8 mouse cellular contexts compared by ENCODE assay signal in genomic region chr2:181670285-181670912, GRCm38 (mm10). TPM values are rescaled to one million over a fixed set of nuclear protein-coding genes. Genes with fewer than 3 reads are reported as not detected.
DNase-seq lines count a peak whose midpoint lies in the region; ATAC-seq and TF ChIP-seq lines count a peak whose summit lies in the region.
"Had no signal": no experiment of that assay in that cellular context is flagged by ENCODE, and none has a peak within 500 bp of the region (broad histone marks: within the 10 kb centered on the region; RNA-seq: fewer than 3 reads in every experiment).

No protein-coding gene starts in this region.

- DNase-seq in adrenal gland, postnatal 14 days, result peak; percentile 59
- DNase-seq in liver, embryonic 13.5 days, result no peak
- DNase-seq in urinary bladder, postnatal 10 days (ENCODE audit: low spot score), result no peak
- no peak for DNase-seq in frontal cortex, adult 2 months (ENCODE audit: extremely low spot score in 1 of 2, low spot score in 1 of 2)

- peak overlapping the region; percentile 78 for H3K4me3 ChIP-seq in E14TG2a.4 (replicated peaks; ENCODE audit: low read length)
- H3K4me3 ChIP-seq in liver, embryonic 13.5 days (replicated peaks), result peak overlapping the region; percentile 49
- H3K4me3 ChIP-seq in neural tube, embryonic 15.5 days (replicated peaks), result peak overlapping the region; percentile 38

- H3K9me3 ChIP-seq in E14TG2a.4 (ENCODE audit: low read length), result no peaks in the 10 kb centered on the region
- H3K9me3 ChIP-seq in liver, embryonic 13.5 days (replicated peaks), result no peaks in the 10 kb centered on the region
- H3K9me3 ChIP-seq in neural tube, embryonic 15.5 days (replicated peaks), result no peaks in the 10 kb centered on the region

- H3K4me1 ChIP-seq in E14TG2a.4 (replicated peaks; ENCODE audit: low read depth, low read length), result peaks cover 51% of the 10 kb centered on the region
- H3K4me1 ChIP-seq in liver, embryonic 13.5 days (replicated peaks), result peaks cover 14% of the 10 kb centered on the region
- peaks cover 22% of the 10 kb centered on the region for H3K4me1 ChIP-seq in neural tube, embryonic 15.5 days

- H3K4me2 ChIP-seq in liver, embryonic 13.5 days, result peak overlapping the region; percentile 54
- H3K4me2 ChIP-seq in neural tube, embryonic 15.5 days, result peak overlapping the region; percentile 64

- H3K27me3 ChIP-seq in E14TG2a.4 (ENCODE audit: insufficient read depth, low read length), result peaks cover 72% of the 10 kb centered on the region
- peaks cover 70% of the 10 kb centered on the region for H3K27me3 ChIP-seq in liver, embryonic 13.5 days
- H3K27me3 ChIP-seq in neural tube, embryonic 15.5 days (replicated peaks), result peaks cover 67% of the 10 kb centered on the region

- TF ChIP-seq CTCF in E14TG2a.4 (conservative IDR thresholded peaks at IDR 0.05; ENCODE audit: low read length), result no peak

- peak; percentile 7 to 50; a peak in 2 of 4 replicates for ATAC-seq in hematopoietic stem cell, adult 5-6 weeks (replicated peaks in 1 of 2; ENCODE audit: insufficient read depth in 1 of 2, low FRiP score in 2 of 2, low TSS enrichment in 1 of 2, low read depth in 1 of 2, poor library complexity in 2 of 2, severe bottlenecking in 2 of 2)
- ATAC-seq in liver, embryonic 13.5 days (ENCODE audit: low read depth), result no peak
- ATAC-seq in neural tube, embryonic 15.5 days (ENCODE audit: low FRiP score), result no peak

- no peaks in the 10 kb centered on the region for H3K36me3 ChIP-seq in E14TG2a.4 (ENCODE audit: insufficient read depth, low read length)
- H3K36me3 ChIP-seq in liver, embryonic 13.5 days, result no peaks in the 10 kb centered on the region
- no peaks in the 10 kb centered on the region for H3K36me3 ChIP-seq in neural tube, embryonic 15.5 days

- H3K27ac ChIP-seq in liver, embryonic 13.5 days, result no peak overlapping the region
- H3K27ac ChIP-seq in neural tube, embryonic 15.5 days (replicated peaks), result no peak overlapping the region

- H3K9ac ChIP-seq in liver, embryonic 13.5 days, result peak overlapping the region; percentile 39
- peak overlapping the region; percentile 4; the same call in 1 of the 2 replicates for H3K9ac ChIP-seq in neural tube, embryonic 15.5 days (replicated peaks)

- 6% methylated on average over 56 of the region's 56 CpGs for WGBS in liver, embryonic 13.5 days (ENCODE audit: insufficient replicate concordance)
- 2% methylated on average over 56 of the region's 56 CpGs for WGBS in neural tube, embryonic 15.5 days

RNA-seq across cellular contexts. Expression of gene Sox18, which starts 1.0 kb away (rescaled TPM):
- total RNA-seq in adrenal gland, postnatal 14 days (2021), result 60.4 and 64.6 TPM in 2 replicates
- 0.25 TPM in 1 of 2 replicates, not detected in the other for total RNA-seq in hematopoietic stem cell, adult 5-6 weeks (2017)
- polyA plus RNA-seq in liver, embryonic 13.5 days (2015; fragmentation: Nextera tagmentation; extraction: Ambion mirVana), result 6.4 and 6.5 TPM in 2 replicates
- 21.0 and 21.6 TPM in 2 replicates for polyA plus RNA-seq in neural tube, embryonic 15.5 days (2015; fragmentation: Nextera tagmentation; extraction: Ambion mirVana)
- polyA plus RNA-seq in frontal cortex, adult 2 months (2012; rRNA removed), result 20.4 and 22.5 TPM in 2 replicates
- total RNA-seq: neutrophil, adult 5-6 weeks had no signal

RNA-seq across cellular contexts. Expression of gene Tcea2, which starts 9.7 kb away (rescaled TPM):
- 5.2 and 9.8 TPM in 2 replicates for total RNA-seq in adrenal gland, postnatal 14 days (2021)
- total RNA-seq in hematopoietic stem cell, adult 5-6 weeks (2017), result 9.1 and 22.7 TPM in 2 replicates
- polyA plus RNA-seq in liver, embryonic 13.5 days (2015; fragmentation: Nextera tagmentation; extraction: Ambion mirVana), result 2.4 and 2.6 TPM in 2 replicates
- polyA plus RNA-seq in neural tube, embryonic 15.5 days (2015; fragmentation: Nextera tagmentation; extraction: Ambion mirVana), result 43.2 and 44.9 TPM in 2 replicates
- 155 and 160 TPM in 2 replicates for polyA plus RNA-seq in frontal cortex, adult 2 months (2012; rRNA removed)

RNA-seq across cellular contexts. Expression of gene Gm29797, which starts 13.6 kb away (rescaled TPM):
- not detected in 2 replicates for total RNA-seq in adrenal gland, postnatal 14 days (2021)
- not detected in 2 replicates for total RNA-seq in hematopoietic stem cell, adult 5-6 weeks (2017)
- polyA plus RNA-seq in liver, embryonic 13.5 days (2015; fragmentation: Nextera tagmentation; extraction: Ambion mirVana), result not detected in 2 replicates
- polyA plus RNA-seq in neural tube, embryonic 15.5 days (2015; fragmentation: Nextera tagmentation; extraction: Ambion mirVana), result 0.20 and 1.3 TPM in 2 replicates
- polyA plus RNA-seq in frontal cortex, adult 2 months (2012; rRNA removed), result not detected in 2 replicates
- total RNA-seq: neutrophil, adult 5-6 weeks had no signal

RNA-seq across cellular contexts. Expression of gene Rgs19, which starts 23.4 kb away (rescaled TPM):
- 22.4 and 32.1 TPM in 2 replicates for total RNA-seq in adrenal gland, postnatal 14 days (2021)
- total RNA-seq in hematopoietic stem cell, adult 5-6 weeks (2017), result 89.7 and 90.4 TPM in 2 replicates
- polyA plus RNA-seq in liver, embryonic 13.5 days (2015; fragmentation: Nextera tagmentation; extraction: Ambion mirVana), result 17.7 and 19.9 TPM in 2 replicates
- 66.4 and 68.1 TPM in 2 replicates for polyA plus RNA-seq in neural tube, embryonic 15.5 days (2015; fragmentation: Nextera tagmentation; extraction: Ambion mirVana)
- polyA plus RNA-seq in frontal cortex, adult 2 months (2012; rRNA removed), result 42.6 and 53.6 TPM in 2 replicates

RNA-seq across cellular contexts. Expression of gene Lkaaear1, which starts 27.8 kb away (rescaled TPM):
- total RNA-seq in adrenal gland, postnatal 14 days (2021), result not detected in 2 replicates
- not detected in 2 replicates for total RNA-seq in hematopoietic stem cell, adult 5-6 weeks (2017)
- not detected in 2 replicates for polyA plus RNA-seq in liver, embryonic 13.5 days (2015; fragmentation: Nextera tagmentation; extraction: Ambion mirVana)
- not detected in 2 replicates for polyA plus RNA-seq in neural tube, embryonic 15.5 days (2015; fragmentation: Nextera tagmentation; extraction: Ambion mirVana)
- not detected in 2 replicates for polyA plus RNA-seq in frontal cortex, adult 2 months (2012; rRNA removed)
- total RNA-seq: neutrophil, adult 5-6 weeks had no signal

Comparison
In these comparisons a context has a peak if more than half of its experiments do, and no peak if none do; other contexts are left out.
1. ATAC-seq: peak in hematopoietic stem cell, adult 5-6 weeks (2 of 2); none in liver, embryonic 13.5 days (single experiment) and neural tube, embryonic 15.5 days (single experiment).
2. RNA of gene Tcea2, which starts 9.7 kb away (polyA plus RNA-seq): 155 to 160 TPM in frontal cortex, adult 2 months and 43.2 to 44.9 TPM in neural tube, embryonic 15.5 days; 2.4 to 2.6 TPM in liver, embryonic 13.5 days; every median in the first group is over 10 times any median in the second.
3. Peak in every context shown above with its lines, with median percentiles within 50 percentile points of each other: H3K4me3 ChIP-seq.